Mouse (Mus musculus): ENCODE results near the gene Fibcd1. TPM values are rescaled to one million over a fixed set of nuclear protein-coding genes. Genes with fewer than 3 reads are reported as not detected.

Gene Fibcd1
- polyA plus RNA-seq (2015; fragmentation: Nextera tagmentation; extraction: Ambion mirVana), result 0.08 TPM in 1 of 2 replicates, not detected in the other

GRCm38 (mm10) chr2:31845896-31846691 is at the start of gene Fibcd1:
TSS of gene Fibcd1 (minus strand) at chr2:31846005.
- WGBS, result under 1% methylated on average over 88 of the region's 88 CpGs
- Histone ChIP-seq H3K27ac (replicated peaks) (no peak within 1 kb of the TSS), H3K9ac (peak within 1 kb of the TSS; percentile 73), H3K4me1 (peaks cover 26% of the 10 kb centered on the region), H3K4me2 (peak within 1 kb of the TSS; percentile 84), H3K9me3 (no peaks in the 10 kb centered on the region), H3K4me3 (peak within 1 kb of the TSS; percentile 60), H3K27me3 (replicated peaks) (peaks cover 77% of the 10 kb centered on the region), H3K36me3 (no peaks in the 10 kb centered on the region)
- ATAC-seq (ENCODE audit: extremely low read depth, insufficient number of reproducible peaks, low FRiP score, low TSS enrichment), result no peak

DNA sequence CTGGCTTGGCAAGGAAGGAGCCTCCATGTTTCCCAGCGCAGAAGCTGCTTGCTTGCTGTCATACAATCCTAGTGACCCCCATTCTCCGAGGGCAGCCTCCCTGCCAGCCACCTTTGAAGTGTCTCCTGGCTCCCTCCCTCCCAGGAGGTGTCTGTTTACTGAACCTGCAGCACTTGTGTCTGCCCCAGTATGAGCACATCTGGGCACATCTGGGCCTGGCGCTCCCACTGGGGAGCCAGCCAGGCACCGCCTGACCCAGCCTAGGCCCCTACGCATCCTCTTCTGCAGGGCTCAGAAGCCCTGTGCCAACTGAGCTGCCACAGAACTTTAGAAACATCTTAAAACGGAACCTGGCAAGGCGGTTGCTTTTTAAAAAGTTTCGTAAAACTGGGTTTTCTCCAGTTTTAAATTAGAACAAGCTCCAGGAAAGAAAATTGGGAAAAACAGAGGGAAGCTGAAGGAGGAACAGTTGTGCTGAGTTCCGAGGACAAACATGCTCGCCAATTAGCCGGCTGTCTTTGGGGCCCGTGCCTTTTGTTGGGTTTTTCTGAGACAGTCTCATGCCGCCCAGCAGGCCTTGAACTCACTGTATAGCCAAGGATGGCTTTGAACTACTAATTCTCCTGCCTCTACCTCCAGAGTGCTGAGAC is 48.5 kb upstream of the Fibcd1 start:
- H3K9ac ChIP-seq, result no peak overlapping the region
- no peak overlapping the region for H3K4me3 ChIP-seq
- H3K9me3 ChIP-seq, result no peaks in the 10 kb centered on the region
- no peaks in the 10 kb centered on the region for H3K36me3 ChIP-seq
- 65% methylated on average over 13 of the region's 13 CpGs for WGBS
- ATAC-seq (ENCODE audit: extremely low read depth, insufficient number of reproducible peaks, low FRiP score, low TSS enrichment), result no peak
- H3K27ac ChIP-seq (replicated peaks), result no peak overlapping the region
- peaks cover 28% of the 10 kb centered on the region for H3K27me3 ChIP-seq (replicated peaks)
- H3K4me1 ChIP-seq, result no peaks in the 10 kb centered on the region
- H3K4me2 ChIP-seq, result no peak overlapping the region

GRCm38 (mm10) chr2:31893110-31893669 is 47.4 kb upstream of the Fibcd1 start:
- H3K27ac ChIP-seq (replicated peaks), result no peak overlapping the region
- no peaks in the 10 kb centered on the region for H3K36me3 ChIP-seq
- H3K4me1 ChIP-seq, result no peaks in the 10 kb centered on the region
- H3K9me3 ChIP-seq, result no peaks in the 10 kb centered on the region
- no peak for ATAC-seq (ENCODE audit: extremely low read depth, insufficient number of reproducible peaks, low FRiP score, low TSS enrichment)
- peaks cover 40% of the 10 kb centered on the region for H3K27me3 ChIP-seq (replicated peaks)
- no peak overlapping the region for H3K4me2 ChIP-seq
- H3K9ac ChIP-seq, result no peak overlapping the region
- no peak overlapping the region for H3K4me3 ChIP-seq
- WGBS, result 77% methylated on average over 10 of the region's 10 CpGs

GRCm38 (mm10) chr2:31891219-31891618 is 45.4 kb upstream of the Fibcd1 start:
- ATAC-seq (ENCODE audit: extremely low read depth, insufficient number of reproducible peaks, low FRiP score, low TSS enrichment), result no peak
- H3K27me3 ChIP-seq (replicated peaks), result peaks cover 60% of the 10 kb centered on the region

DNA sequence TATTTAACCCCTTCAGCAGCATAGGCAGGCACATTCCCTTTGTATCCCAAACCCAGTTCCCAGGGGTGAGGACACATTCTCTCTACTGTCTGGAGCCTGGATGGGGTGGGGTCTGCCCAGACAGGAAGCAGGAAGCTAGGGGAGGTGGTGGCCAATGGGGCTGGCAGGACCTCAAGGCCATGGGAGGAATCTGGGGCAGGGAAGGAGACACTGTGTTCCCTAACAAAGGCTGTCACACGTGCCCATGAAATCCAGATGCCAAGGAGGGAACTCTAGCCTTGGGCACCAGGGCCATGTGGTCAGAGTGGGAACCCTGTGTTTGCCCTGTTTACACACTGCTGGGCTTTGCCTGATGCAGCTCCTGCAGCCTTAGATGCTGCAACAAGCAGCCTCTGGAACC is 43.1 kb upstream of the Fibcd1 start:
- ATAC-seq (ENCODE audit: extremely low read depth, insufficient number of reproducible peaks, low FRiP score, low TSS enrichment), result no peak
- Histone ChIP-seq H3K27me3 (replicated peaks) (peaks cover 83% of the 10 kb centered on the region), H3K4me1 (peaks cover 7% of the 10 kb centered on the region), H3K4me3 (no peak overlapping the region), H3K9ac (no peak overlapping the region), H3K9me3 (no peaks in the 10 kb centered on the region), H3K36me3 (no peaks in the 10 kb centered on the region), H3K27ac (replicated peaks) (no peak overlapping the region), H3K4me2 (no peak overlapping the region)
- 27% methylated on average over 1 of the region's 1 CpGs for WGBS

More at GRCm38 (mm10) chr2:31891219-31891618, 45.4 kb upstream of the Fibcd1 start:
- Histone ChIP-seq H3K27ac (replicated peaks) (no peak overlapping the region), H3K36me3 (no peaks in the 10 kb centered on the region), H3K9me3 (no peaks in the 10 kb centered on the region), H3K4me1 (peaks cover 7% of the 10 kb centered on the region), H3K9ac (no peak overlapping the region), H3K4me2 (no peak overlapping the region), H3K4me3 (no peak overlapping the region)
- WGBS, result 81% methylated on average over 2 of the region's 2 CpGs

GRCm38 (mm10) chr2:31887030-31887429 is 41.2 kb upstream of the Fibcd1 start, which contains the start of gene Lamc3:
TSS of gene Lamc3 (plus strand) at chr2:31887291.
- Histone ChIP-seq H3K9ac (peak within 1 kb of the TSS; percentile 56), H3K27me3 (replicated peaks) (peaks cover 94% of the 10 kb centered on the region), H3K36me3 (no peaks in the 10 kb centered on the region), H3K4me1 (peaks cover 7% of the 10 kb centered on the region), H3K27ac (replicated peaks) (no peak within 1 kb of the TSS), H3K4me2 (peak within 1 kb of the TSS; percentile 63), H3K9me3 (no peaks in the 10 kb centered on the region), H3K4me3 (peak within 1 kb of the TSS; percentile 39)
- no peak for ATAC-seq (ENCODE audit: extremely low read depth, insufficient number of reproducible peaks, low FRiP score, low TSS enrichment)
- 4% methylated on average over 26 of the region's 26 CpGs for WGBS

- WGBS, result 16% methylated on average over 6 of the region's 6 CpGs
- no peaks in the 10 kb centered on the region for H3K9me3 ChIP-seq
- no peak overlapping the region for H3K9ac ChIP-seq
- no peaks in the 10 kb centered on the region for H3K36me3 ChIP-seq
- H3K4me1 ChIP-seq, result peaks cover 7% of the 10 kb centered on the region
- no peak for ATAC-seq (ENCODE audit: extremely low read depth, insufficient number of reproducible peaks, low FRiP score, low TSS enrichment)
- H3K4me2 ChIP-seq, result no peak overlapping the region
- H3K27me3 ChIP-seq (replicated peaks), result peaks cover 100% of the 10 kb centered on the region
- H3K27ac ChIP-seq (replicated peaks), result no peak overlapping the region
- H3K4me3 ChIP-seq, result no peak overlapping the region
Measured at GRCm38 (mm10) chr2:31884806-31885205, 39.0 kb upstream of the Fibcd1 start.

DNA sequence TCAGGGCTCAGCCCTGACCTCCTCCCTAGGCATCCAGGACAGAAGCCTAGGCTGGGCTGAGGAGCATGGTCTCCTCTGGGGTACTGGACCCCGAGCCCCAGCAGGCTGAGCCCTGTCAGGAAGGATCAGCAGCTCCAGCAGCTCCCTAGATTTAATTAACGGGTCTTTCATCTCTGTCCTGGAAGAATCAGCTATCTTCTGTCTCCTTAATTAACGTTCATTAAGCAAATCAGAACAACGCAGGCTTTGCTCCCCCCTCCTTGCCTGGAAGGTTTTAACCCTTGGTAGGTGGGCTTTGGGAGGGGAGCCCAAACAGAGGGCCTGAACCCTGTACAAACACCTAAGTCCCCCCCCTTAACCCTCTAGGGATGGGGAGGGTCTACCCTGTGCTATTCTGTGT is 37.3 kb upstream of the Fibcd1 start:
- peaks cover 100% of the 10 kb centered on the region for H3K27me3 ChIP-seq (replicated peaks)
- no peaks in the 10 kb centered on the region for H3K9me3 ChIP-seq
- no peak overlapping the region for H3K27ac ChIP-seq (replicated peaks)
- ATAC-seq (ENCODE audit: extremely low read depth, insufficient number of reproducible peaks, low FRiP score, low TSS enrichment), result no peak
- H3K9ac ChIP-seq, result no peak overlapping the region
- H3K4me2 ChIP-seq, result no peak overlapping the region
- no peaks in the 10 kb centered on the region for H3K36me3 ChIP-seq
- H3K4me1 ChIP-seq, result peaks cover 7% of the 10 kb centered on the region
- H3K4me3 ChIP-seq, result no peak overlapping the region
- WGBS, result 17% methylated on average over 4 of the region's 4 CpGs

- no peaks in the 10 kb centered on the region for H3K9me3 ChIP-seq
- no peak for ATAC-seq (ENCODE audit: extremely low read depth, insufficient number of reproducible peaks, low FRiP score, low TSS enrichment)
- H3K36me3 ChIP-seq, result no peaks in the 10 kb centered on the region
- H3K9ac ChIP-seq, result no peak overlapping the region
- WGBS, result 6% methylated on average over 14 of the region's 14 CpGs
- peak overlapping the region; percentile 37 for H3K4me2 ChIP-seq
- H3K27ac ChIP-seq (replicated peaks), result no peak overlapping the region
- H3K4me1 ChIP-seq, result peaks cover 7% of the 10 kb centered on the region
- H3K4me3 ChIP-seq, result no peak overlapping the region
- peaks cover 96% of the 10 kb centered on the region for H3K27me3 ChIP-seq (replicated peaks)
Measured at GRCm38 (mm10) chr2:31880868-31881267, 35.1 kb upstream of the Fibcd1 start.

GRCm38 (mm10) chr2:31878610-31879009 is 32.8 kb upstream of the Fibcd1 start:
- Histone ChIP-seq H3K9ac (no peak overlapping the region), H3K4me1 (peaks cover 7% of the 10 kb centered on the region), H3K4me3 (no peak overlapping the region), H3K36me3 (no peaks in the 10 kb centered on the region), H3K4me2 (no peak overlapping the region), H3K9me3 (no peaks in the 10 kb centered on the region), H3K27me3 (replicated peaks) (peaks cover 95% of the 10 kb centered on the region), H3K27ac (replicated peaks) (no peak overlapping the region)
- 70% methylated on average over 17 of the region's 17 CpGs for WGBS
- no peak for ATAC-seq (ENCODE audit: extremely low read depth, insufficient number of reproducible peaks, low FRiP score, low TSS enrichment)

- peaks cover 8% of the 10 kb centered on the region for H3K9me3 ChIP-seq
Measured at GRCm38 (mm10) chr2:31876446-31876845, 30.6 kb upstream of the Fibcd1 start.

More at GRCm38 (mm10) chr2:31876446-31876845, 30.6 kb upstream of the Fibcd1 start:
- Histone ChIP-seq H3K4me3 (no peak overlapping the region), H3K36me3 (no peaks in the 10 kb centered on the region), H3K27ac (replicated peaks) (no peak overlapping the region), H3K27me3 (replicated peaks) (peaks cover 76% of the 10 kb centered on the region), H3K9ac (no peak overlapping the region), H3K4me1 (peaks cover 7% of the 10 kb centered on the region), H3K4me2 (peak overlapping the region; percentile 16)
- no peak for ATAC-seq (ENCODE audit: extremely low read depth, insufficient number of reproducible peaks, low FRiP score, low TSS enrichment)
- WGBS, result 13% methylated on average over 12 of the region's 12 CpGs
